In genomic region chr10:14085882-14086515, GRCm38 (mm10) we compare ENCODE assay signal across 8 mouse cellular contexts.
A peak's percentile ranks its signal among the peaks of the same experiment; 100 is the strongest.
DNase-seq lines count a peak whose midpoint lies in the region; ATAC-seq lines count a peak whose summit lies in the region.

No protein-coding gene starts in this region.

- peak; percentile 11 for DNase-seq in urinary bladder, postnatal 14 days (ENCODE audit: low spot score)
- no peak for DNase-seq in urinary bladder, postnatal 25 days (ENCODE audit: low spot score)
- no peak for DNase-seq in intestine, embryonic 14.5 days (ENCODE audit: low spot score)
- peak; percentile 19 to 33 for DNase-seq in lung, postnatal 4 days
- DNase-seq in thymus, postnatal 4 days = peak; percentile 75
- DNase-seq in right cerebral cortex, postnatal 4 days = no peak
- no peak for DNase-seq in layer of hippocampus, postnatal 14 days (ENCODE audit: low spot score in 2 of 2)
- no peak for DNase-seq in cerebellum, adult 9-11 months

- no peak overlapping the region for H3K9ac ChIP-seq in intestine, embryonic 14.5 days (ENCODE audit: low read length)

- H3K9me3 ChIP-seq in intestine, embryonic 14.5 days (ENCODE audit: control insufficient read depth, low read length) = no peaks in the 10 kb centered on the region

- no peaks in the 10 kb centered on the region for H3K36me3 ChIP-seq in intestine, embryonic 14.5 days (ENCODE audit: control insufficient read depth, insufficient read depth, low read length)

- 0 out of 2 replicates have a peak overlapping the region, but pooled peaks have one; percentile 13 for H3K4me3 ChIP-seq in intestine, embryonic 14.5 days (ENCODE audit: low read depth, low read length)

- 0 out of 2 replicates have a peak, but pooled peaks have one; percentile 27 for ATAC-seq in intestine, embryonic 14.5 days (replicated peaks; ENCODE audit: low FRiP score, low TSS enrichment, low read depth)

- 0 out of 2 replicates have a peak overlapping the region, but pooled peaks have one; percentile 38 for H3K27ac ChIP-seq in intestine, embryonic 14.5 days (ENCODE audit: low read depth)

- peak overlapping the region; percentile 38 for H3K4me2 ChIP-seq in intestine, embryonic 14.5 days (ENCODE audit: low read length)

- 38% methylated on average over 10 of the region's 10 CpGs for WGBS in intestine, embryonic 14.5 days

- H3K27me3 ChIP-seq in intestine, embryonic 14.5 days (replicated peaks; ENCODE audit: control insufficient read depth, insufficient read depth, low read length) = no peaks in the 10 kb centered on the region

- H3K4me1 ChIP-seq in intestine, embryonic 14.5 days (replicated peaks; ENCODE audit: control insufficient read depth, insufficient read depth, low read length) = peaks cover 5% of the 10 kb centered on the region; the same call in 1 of the 2 replicates

Comparison
In these comparisons a context has a peak if more than half of its experiments do, and no peak if none do; other contexts are left out.
1. DNase-seq: peak in urinary bladder, postnatal 14 days (single experiment), lung, postnatal 4 days (2 of 2) and thymus, postnatal 4 days (single experiment); none in urinary bladder, postnatal 25 days (single experiment), intestine, embryonic 14.5 days (single experiment), right cerebral cortex, postnatal 4 days (single experiment), layer of hippocampus, postnatal 14 days (0 of 2) and cerebellum, adult 9-11 months (single experiment).